Mouse (Mus musculus): Measurements from ENCODE around the gene Gins3.
"Not testable (repeated sequence)": the region's sequence is repeated elsewhere in the genome, so short reads cannot be mapped to it uniquely, and the experiment has no call there.

Gins3 gene

GRCm38 (mm10) chr8:95633262-95634062 is at the start of gene Gins3:
TSS of gene Gins3 (plus strand) at chr8:95633453.
- DNase-seq: peak; percentile 84

- DNase-seq: no peak
Measured at GRCm38 (mm10) chr8:95587339-95587738, 45.9 kb upstream of the Gins3 start.

- no peak for DNase-seq
Measured at GRCm38 (mm10) chr8:95589282-95589681, 44.0 kb upstream of the Gins3 start.

GRCm38 (mm10) chr8:95590539-95590938 is 42.7 kb upstream of the Gins3 start:
- DNase-seq: no peak

- no peak for DNase-seq
Measured at GRCm38 (mm10) chr8:95592131-95592780, 41.0 kb upstream of the Gins3 start.

- DNase-seq: no peak
Measured at GRCm38 (mm10) chr8:95593439-95594393, 39.5 kb upstream of the Gins3 start.

GRCm38 (mm10) chr8:95595131-95595530 is 38.1 kb upstream of the Gins3 start:
- DNase-seq: no peak

- DNase-seq: no peak
Measured at GRCm38 (mm10) chr8:95596841-95597241, 36.4 kb upstream of the Gins3 start.

GRCm38 (mm10) chr8:95599861-95600260 is 33.4 kb upstream of the Gins3 start:
- peak; percentile 59 for DNase-seq

GRCm38 (mm10) chr8:95601306-95601705 is 31.9 kb upstream of the Gins3 start:
- DNase-seq: no peak

- DNase-seq: no peak
Measured at GRCm38 (mm10) chr8:95602168-95602567, 31.1 kb upstream of the Gins3 start.

GRCm38 (mm10) chr8:95606509-95606908 is 26.7 kb upstream of the Gins3 start:
- not testable (repeated sequence) for DNase-seq

- no peak for DNase-seq
Measured at GRCm38 (mm10) chr8:95607210-95607609, 26.0 kb upstream of the Gins3 start.

- DNase-seq: no peak
Measured at GRCm38 (mm10) chr8:95609406-95609805, 23.8 kb upstream of the Gins3 start.

GRCm38 (mm10) chr8:95610749-95611148 is 22.5 kb upstream of the Gins3 start:
- no peak for DNase-seq

GRCm38 (mm10) chr8:95611769-95612168 is 21.5 kb upstream of the Gins3 start:
- DNase-seq: no peak

- DNase-seq: no peak
Measured at GRCm38 (mm10) chr8:95616383-95616782, 16.9 kb upstream of the Gins3 start.

- no peak for DNase-seq
Measured at GRCm38 (mm10) chr8:95620046-95620445, 13.2 kb upstream of the Gins3 start.

- no peak for DNase-seq
Measured at GRCm38 (mm10) chr8:95624833-95625232, 8.4 kb upstream of the Gins3 start.

GRCm38 (mm10) chr8:95632840-95633239 is 413 bp upstream of the Gins3 start:
- no peak for DNase-seq

- DNase-seq: no peak
Measured at GRCm38 (mm10) chr8:95634063-95634340, 749 bp downstream of the Gins3 start.

GRCm38 (mm10) chr8:95644942-95645341 is 11.7 kb downstream of the Gins3 start:
- no peak for DNase-seq

- DNase-seq: no peak
Measured at GRCm38 (mm10) chr8:95648251-95648650, 15.0 kb downstream of the Gins3 start.
